In genomic region chr3:136909534-136909933, GRCm38 (mm10) we compare ENCODE assay signal across 21 mouse cellular contexts.
DNase-seq lines count a peak whose midpoint lies in the region; ATAC-seq and TF ChIP-seq lines count a peak whose summit lies in the region.
"Had no signal": no experiment of that assay in that cellular context is flagged by ENCODE, and none has a peak within 500 bp of the region (broad histone marks: within the 10 kb centered on the region; RNA-seq: fewer than 3 reads in every experiment).

No protein-coding gene starts in this region.

- WGBS in forebrain, embryonic 16.5 days, result 42% methylated on average over 3 of the region's 3 CpGs
- WGBS in forebrain, embryonic 11.5 days, result 57% methylated on average over 3 of the region's 3 CpGs
- WGBS in lung, embryonic 14.5 days, result 33% methylated on average over 3 of the region's 3 CpGs
- WGBS in midbrain, embryonic 15.5 days, result 33% methylated on average over 3 of the region's 3 CpGs

- TF ChIP-seq CTCF in lung, embryonic 14.5 days (IDR thresholded peaks at IDR 0.05; ENCODE audit: low read depth), result no peak
- no peak for TF ChIP-seq CTCF in brain, embryonic 14.5 days (IDR thresholded peaks at IDR 0.05; ENCODE audit: borderline replicate concordance, extremely low read depth, insufficient read depth, insufficient read length)

- no peaks in the 10 kb centered on the region for H3K27me3 ChIP-seq in forebrain, embryonic 16.5 days (replicated peaks; ENCODE audit: control insufficient read depth, insufficient read depth, low read length)
- no peaks in the 10 kb centered on the region for H3K27me3 ChIP-seq in forebrain, embryonic 11.5 days (ENCODE audit: control insufficient read depth, insufficient read depth, low read length)
- no peaks in the 10 kb centered on the region for H3K27me3 ChIP-seq in lung, embryonic 14.5 days (ENCODE audit: insufficient read depth, low read length)
- H3K27me3 ChIP-seq in midbrain, embryonic 15.5 days (replicated peaks), result no peaks in the 10 kb centered on the region
- H3K27me3 ChIP-seq: CH12.LX; embryonic facial prominence, embryonic 12.5 days; forebrain, embryonic 13.5 days; heart, embryonic 15.5 days; intestine, embryonic 15.5 days; Patski had no signal

- ATAC-seq in forebrain, embryonic 16.5 days, result 0 out of 2 replicates have a peak, but pooled peaks have one; percentile 28
- ATAC-seq in forebrain, embryonic 11.5 days (replicated peaks; ENCODE audit: low FRiP score), result no peak
- peak; percentile 11; the same call in 1 of the 2 replicates for ATAC-seq in lung, embryonic 14.5 days (ENCODE audit: insufficient read depth)
- ATAC-seq in midbrain, embryonic 15.5 days (replicated peaks), result peak; percentile 72
- no peak for ATAC-seq in activated CD4-positive, CD25-positive, alpha-beta regulatory T cell, adult 4 months
- ATAC-seq: forebrain, embryonic 13.5 days; intestine, embryonic 15.5 days; Patski had no signal

- no peak for TF ChIP-seq POLR2A in brain, embryonic 14.5 days (IDR thresholded peaks at IDR 0.05; ENCODE audit: borderline replicate concordance, extremely low read depth, insufficient read depth, insufficient read length, poor library complexity, severe bottlenecking)

- no peaks in the 10 kb centered on the region; the same call in 1 of the 2 replicates for H3K36me3 ChIP-seq in forebrain, embryonic 16.5 days (ENCODE audit: control insufficient read depth, insufficient read depth)
- no peaks in the 10 kb centered on the region for H3K36me3 ChIP-seq in forebrain, embryonic 11.5 days (ENCODE audit: control insufficient read depth, insufficient read depth, low read length)
- H3K36me3 ChIP-seq in lung, embryonic 14.5 days (ENCODE audit: insufficient read depth), result peaks cover 4% of the 10 kb centered on the region; the same call in 1 of the 2 replicates
- no peaks in the 10 kb centered on the region for H3K36me3 ChIP-seq in midbrain, embryonic 15.5 days (replicated peaks)
- H3K36me3 ChIP-seq: heart, embryonic 15.5 days; intestine, embryonic 15.5 days had no signal

- no peaks in the 10 kb centered on the region for H3K9me3 ChIP-seq in forebrain, embryonic 16.5 days (ENCODE audit: control insufficient read depth, low read length)
- no peaks in the 10 kb centered on the region for H3K9me3 ChIP-seq in forebrain, embryonic 11.5 days (ENCODE audit: control insufficient read depth, low read length)
- no peaks in the 10 kb centered on the region for H3K9me3 ChIP-seq in lung, embryonic 14.5 days (ENCODE audit: low read depth, low read length)
- no peaks in the 10 kb centered on the region for H3K9me3 ChIP-seq in midbrain, embryonic 15.5 days
- H3K9me3 ChIP-seq: embryonic facial prominence, embryonic 12.5 days; forebrain, embryonic 13.5 days; heart, embryonic 15.5 days; hindbrain, embryonic 10.5 days; intestine, embryonic 15.5 days had no signal

- H3K4me2 ChIP-seq in forebrain, embryonic 16.5 days (ENCODE audit: low read length), result no peak overlapping the region
- H3K4me2 ChIP-seq in forebrain, embryonic 11.5 days (ENCODE audit: low read depth, low read length, severe bottlenecking), result no peak overlapping the region
- H3K4me2 ChIP-seq in lung, embryonic 14.5 days, result no peak overlapping the region
- no peak overlapping the region for H3K4me2 ChIP-seq in midbrain, embryonic 15.5 days
- H3K4me2 ChIP-seq: embryonic facial prominence, embryonic 12.5 days; forebrain, embryonic 13.5 days; heart, embryonic 15.5 days; hindbrain, embryonic 14.5 days; intestine, embryonic 15.5 days had no signal

- H3K27ac ChIP-seq in forebrain, embryonic 16.5 days (ENCODE audit: low read length), result no peak overlapping the region
- H3K27ac ChIP-seq in forebrain, embryonic 11.5 days (ENCODE audit: low read depth, low read length), result no peak overlapping the region
- no peak overlapping the region for H3K27ac ChIP-seq in lung, embryonic 14.5 days (ENCODE audit: low read depth)
- H3K27ac ChIP-seq in midbrain, embryonic 15.5 days, result no peak overlapping the region
- H3K27ac ChIP-seq: embryonic facial prominence, embryonic 12.5 days; forebrain, embryonic 13.5 days; gastrocnemius, adult 2 months; heart, embryonic 15.5 days; hindbrain, embryonic 10.5 days; hindbrain, embryonic 14.5 days; intestine, embryonic 15.5 days had no signal

- H3K9ac ChIP-seq in forebrain, embryonic 16.5 days (replicated peaks; ENCODE audit: low read depth, low read length), result no peak overlapping the region
- H3K9ac ChIP-seq in forebrain, embryonic 11.5 days (ENCODE audit: low read length), result no peak overlapping the region
- H3K9ac ChIP-seq in lung, embryonic 14.5 days, result no peak overlapping the region
- no peak overlapping the region for H3K9ac ChIP-seq in midbrain, embryonic 15.5 days
- H3K9ac ChIP-seq: embryonic facial prominence, embryonic 12.5 days; forebrain, embryonic 13.5 days; heart, embryonic 15.5 days; hindbrain, embryonic 14.5 days; intestine, embryonic 15.5 days had no signal

- DNase-seq in forebrain, embryonic 11.5 days (ENCODE audit: low spot score), result no peak
- no peak for DNase-seq in lung, embryonic 14.5 days
- DNase-seq in lung, postnatal 14 days, result no peak
- peak; percentile 53 for DNase-seq in brain, embryonic 14.5 days (ENCODE audit: low read depth)
- DNase-seq: adrenal gland, adult 2 months; adrenal gland, postnatal 25 days; cerebellum, adult 9-10 months; cerebellum, postnatal 25 days; gastrocnemius, adult 2 months; gastrocnemius, postnatal 25 days had no signal

- H3K4me3 ChIP-seq in forebrain, embryonic 16.5 days (replicated peaks; ENCODE audit: low read length), result no peak overlapping the region
- no peak overlapping the region for H3K4me3 ChIP-seq in forebrain, embryonic 11.5 days (ENCODE audit: low read depth, low read length)
- no peak overlapping the region for H3K4me3 ChIP-seq in lung, embryonic 14.5 days (ENCODE audit: low read depth, low read length)
- H3K4me3 ChIP-seq in midbrain, embryonic 15.5 days, result no peak overlapping the region
- H3K4me3 ChIP-seq: embryonic facial prominence, embryonic 12.5 days; forebrain, embryonic 13.5 days; gastrocnemius, adult 2 months; heart, embryonic 15.5 days; hindbrain, embryonic 10.5 days; intestine, embryonic 15.5 days had no signal

- H3K4me1 ChIP-seq in forebrain, embryonic 16.5 days (replicated peaks; ENCODE audit: control insufficient read depth, insufficient read depth, low read length), result no peaks in the 10 kb centered on the region
- H3K4me1 ChIP-seq in forebrain, embryonic 11.5 days (replicated peaks; ENCODE audit: control insufficient read depth, insufficient read depth, low read length), result no peaks in the 10 kb centered on the region; the same call in 1 of the 2 replicates
- no peaks in the 10 kb centered on the region for H3K4me1 ChIP-seq in lung, embryonic 14.5 days (ENCODE audit: insufficient read depth)
- peaks cover 6% of the 10 kb centered on the region; the same call in 1 of the 2 replicates for H3K4me1 ChIP-seq in midbrain, embryonic 15.5 days
- H3K4me1 ChIP-seq: heart, embryonic 15.5 days; intestine, embryonic 15.5 days had no signal

Comparison
In these comparisons a context has a peak if more than half of its experiments do, and no peak if none do; other contexts are left out.
1. ATAC-seq: peak in forebrain, embryonic 16.5 days (single experiment), lung, embryonic 14.5 days (single experiment) and midbrain, embryonic 15.5 days (single experiment); none in forebrain, embryonic 11.5 days (single experiment) and activated CD4-positive, CD25-positive, alpha-beta regulatory T cell, adult 4 months (single experiment).